9 mouse cellular contexts compared by ENCODE assay signal in genomic region chr3:95434983-95435370, GRCm38 (mm10). TPM values are rescaled to one million over a fixed set of nuclear protein-coding genes. Genes with fewer than 3 reads are reported as not detected.
DNase-seq lines count a peak whose midpoint lies in the region; ATAC-seq and TF ChIP-seq lines count a peak whose summit lies in the region.
"Had no signal": no experiment of that assay in that cellular context is flagged by ENCODE, and none has a peak within 500 bp of the region (broad histone marks: within the 10 kb centered on the region; RNA-seq: fewer than 3 reads in every experiment).

No protein-coding gene starts in this region.

- peaks cover 23% of the 10 kb centered on the region for H3K36me3 ChIP-seq in lung, embryonic 14.5 days (ENCODE audit: insufficient read depth)
- no peaks in the 10 kb centered on the region; the same call in 1 of the 2 replicates for H3K36me3 ChIP-seq in embryonic facial prominence, embryonic 11.5 days (replicated peaks; ENCODE audit: control insufficient read depth, insufficient read depth, low read depth, low read length)

- H3K27ac ChIP-seq in lung, embryonic 14.5 days (ENCODE audit: low read depth): peak overlapping the region; percentile 88
- H3K27ac ChIP-seq in embryonic facial prominence, embryonic 11.5 days (replicated peaks; ENCODE audit: low read depth, low read length): no peak overlapping the region

- peak overlapping the region; percentile 73 for H3K4me3 ChIP-seq in lung, embryonic 14.5 days (ENCODE audit: low read depth, low read length)
- peak overlapping the region; percentile 79 for H3K4me3 ChIP-seq in embryonic facial prominence, embryonic 11.5 days (ENCODE audit: low read depth, low read length)

- no peak for ATAC-seq in lung, embryonic 14.5 days (ENCODE audit: insufficient read depth)
- ATAC-seq in embryonic facial prominence, embryonic 11.5 days (replicated peaks; ENCODE audit: insufficient number of reproducible peaks, low FRiP score, low TSS enrichment, low read depth): no peak

- H3K9ac ChIP-seq in lung, embryonic 14.5 days: peak overlapping the region; percentile 76
- H3K9ac ChIP-seq in embryonic facial prominence, embryonic 11.5 days (replicated peaks; ENCODE audit: low read length): peak overlapping the region; percentile 75

- 3% methylated on average over 7 of the region's 7 CpGs for WGBS in lung, embryonic 14.5 days
- 3% methylated on average over 7 of the region's 7 CpGs for WGBS in embryonic facial prominence, embryonic 11.5 days

- no peaks in the 10 kb centered on the region for H3K4me1 ChIP-seq in lung, embryonic 14.5 days (ENCODE audit: insufficient read depth)
- no peaks in the 10 kb centered on the region for H3K4me1 ChIP-seq in embryonic facial prominence, embryonic 11.5 days (ENCODE audit: control insufficient read depth, insufficient read depth, low read length)

- peak overlapping the region; percentile 64 for H3K4me2 ChIP-seq in lung, embryonic 14.5 days
- H3K4me2 ChIP-seq in embryonic facial prominence, embryonic 11.5 days (ENCODE audit: low read depth, low read length): peak overlapping the region; percentile 60

- DNase-seq in lung, embryonic 14.5 days: peak; percentile 37
- no peak for DNase-seq in lung, postnatal 4 days
- DNase-seq in embryonic facial prominence, embryonic 11.5 days (ENCODE audit: low spot score): no peak
- peak; percentile 53 for DNase-seq in induced T-regulatory cell, adult 2 months (ENCODE audit: low read depth)
- DNase-seq in neural tube, embryonic 10.5 days (ENCODE audit: extremely low spot score, low spot score): peak; percentile 13
- DNase-seq in thymus, postnatal 25 days: no peak
- DNase-seq in adrenal gland, adult 2 months: no peak
- DNase-seq in kidney, postnatal 4 days: no peak

- no peaks in the 10 kb centered on the region for H3K9me3 ChIP-seq in lung, embryonic 14.5 days (ENCODE audit: low read depth, low read length)
- no peaks in the 10 kb centered on the region for H3K9me3 ChIP-seq in embryonic facial prominence, embryonic 11.5 days (replicated peaks; ENCODE audit: control insufficient read depth, low read length)

- TF ChIP-seq CTCF in lung, embryonic 14.5 days (IDR thresholded peaks at IDR 0.05; ENCODE audit: low read depth): no peak

- no peaks in the 10 kb centered on the region for H3K27me3 ChIP-seq in lung, embryonic 14.5 days (ENCODE audit: insufficient read depth, low read length)
- H3K27me3 ChIP-seq in embryonic facial prominence, embryonic 11.5 days (ENCODE audit: control insufficient read depth, insufficient read depth, low read length): no peaks in the 10 kb centered on the region

RNA-seq across cellular contexts. Expression of gene Arnt, which starts 0.8 kb away (rescaled TPM):
- polyA plus RNA-seq in lung, embryonic 14.5 days (2014; fragmentation: Nextera tagmentation; extraction: Ambion mirVana): 40.1 and 41.0 TPM in 2 replicates
- polyA plus RNA-seq in embryonic facial prominence, embryonic 11.5 days (2014; fragmentation: Nextera tagmentation; extraction: Ambion mirVana): 28.7 and 29.3 TPM in 2 replicates
- 10 to 100 TPM; 52.6 to 63.4 TPM for total RNA-seq in adrenal gland, adult 2 months (2021)
- polyA plus RNA-seq in adrenal gland, adult 2 months (2012; rRNA removed): 49.3 and 53.9 TPM in 2 replicates

RNA-seq across cellular contexts. Expression of gene 4930558C23Rik, which starts 32.3 kb away (rescaled TPM):
- not detected in 2 replicates for polyA plus RNA-seq in lung, embryonic 14.5 days (2014; fragmentation: Nextera tagmentation; extraction: Ambion mirVana)
- not detected in 2 replicates for polyA plus RNA-seq in embryonic facial prominence, embryonic 11.5 days (2014; fragmentation: Nextera tagmentation; extraction: Ambion mirVana)
- not detected for total RNA-seq in adrenal gland, adult 2 months (2021)
- not detected in 2 replicates for polyA plus RNA-seq in adrenal gland, adult 2 months (2012; rRNA removed)
- polyA plus RNA-seq: brain, embryonic 14.5 days had no signal

Comparison
In these comparisons a context has a peak if more than half of its experiments do, and no peak if none do; other contexts are left out.
1. DNase-seq: peak in lung, embryonic 14.5 days (single experiment), induced T-regulatory cell, adult 2 months (single experiment) and neural tube, embryonic 10.5 days (single experiment); none in lung, postnatal 4 days (0 of 2), embryonic facial prominence, embryonic 11.5 days (single experiment), thymus, postnatal 25 days (single experiment), adrenal gland, adult 2 months (single experiment) and kidney, postnatal 4 days (0 of 2).